Mouse (Mus musculus) liver, adult 2 months (tissue): ENCODE results near the gene Pih1d1.

Experiments used
- CTCF ChIP-seq: fragments of 200-500 bp; IDR thresholded peaks from 2 replicates; pipeline ENCODE4 v1.5.1; 2011; ENCODE audit warnings: low read depth, low read length, control low read depth
- POLR2A ChIP-seq: fragments of 200-500 bp; IDR thresholded peaks from 2 replicates; pipeline ENCODE4 v1.6.1; 2011; ENCODE audit warnings: low read length, control low read depth; ENCODE audit not compliant: insufficient read depth; ENCODE audit errors: extremely low read depth

- no peak for TF ChIP-seq CTCF
- TF ChIP-seq POLR2A: no peak
These were observed 8.6 kb upstream of the Pih1d1 start for GRCm38 (mm10) chr7:45145460-45145859.
